Mouse (Mus musculus) left cerebral cortex, postnatal 25 days (tissue): ENCODE measurements around the gene Smim14. TPM values are rescaled to one million over a fixed set of nuclear protein-coding genes. Genes with fewer than 3 reads are reported as not detected.

Source experiments
- DNase-seq, 2 experiments: peaks; one replicate each; pipeline ENCODE4 v3.0.0; 2022; ENCODE audit warnings: low spot score in 2 of 2, mixed read lengths in 1 of 2
- intact Hi-C: fragments of 180-260 bp; cut with DNase I; formaldehyde crosslinking; loops from one replicate; pipeline ENCODE4 v1.15.1; 2025
- total RNA-seq, 2 experiments: library from RNA; stranded (reverse); gene quantifications; 2 replicates each; pipeline ENCODE4 v1.2.3; 2021

Gene Smim14
- total RNA-seq, 2 experiments from 2014 or later, result 152 to 164 TPM

- intact Hi-C loops, result no loop called here
- no peak for DNase-seq
Measured at GRCm38 (mm10) chr5:65531283-65531682, 5.7 kb downstream of the Smim14 start.

DNA sequence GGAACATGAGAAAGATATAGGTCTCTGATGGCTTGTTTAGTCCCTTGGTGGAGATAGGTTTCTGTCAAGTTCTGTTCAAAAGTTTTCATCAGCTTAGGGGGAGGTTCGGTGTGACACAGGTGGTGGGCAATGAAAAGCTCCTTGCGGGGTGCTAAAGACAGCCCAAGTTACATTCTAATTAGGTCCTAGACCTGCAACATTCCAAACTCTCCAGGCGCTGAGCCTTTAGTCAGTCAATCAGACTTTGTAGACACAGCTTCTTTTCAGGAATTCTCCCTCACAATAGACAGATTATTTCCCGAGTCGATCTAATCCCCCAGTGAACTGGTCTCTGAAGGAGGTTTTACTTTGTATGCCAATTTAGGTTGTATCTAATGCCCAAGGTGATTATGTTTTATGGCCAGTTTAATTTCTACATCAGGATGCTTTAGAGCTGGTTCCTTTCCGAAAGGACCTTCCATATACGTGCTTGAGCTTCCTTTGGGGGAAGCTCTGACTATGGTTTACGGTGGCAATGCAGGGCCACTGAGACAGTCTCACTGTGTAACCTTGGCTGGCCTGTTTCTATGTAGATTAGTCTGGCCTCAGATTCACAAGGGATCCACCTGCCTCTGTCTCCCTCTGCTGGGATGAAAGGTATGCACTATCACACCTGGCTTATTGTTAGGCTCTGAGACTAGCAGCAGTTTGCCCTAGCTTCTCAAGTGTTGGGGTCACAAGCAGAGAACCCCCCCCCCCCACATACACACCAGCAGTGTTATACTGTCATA, 11.1 kb downstream of the Smim14 start:
- intact Hi-C loops, result no loop called here

DNA sequence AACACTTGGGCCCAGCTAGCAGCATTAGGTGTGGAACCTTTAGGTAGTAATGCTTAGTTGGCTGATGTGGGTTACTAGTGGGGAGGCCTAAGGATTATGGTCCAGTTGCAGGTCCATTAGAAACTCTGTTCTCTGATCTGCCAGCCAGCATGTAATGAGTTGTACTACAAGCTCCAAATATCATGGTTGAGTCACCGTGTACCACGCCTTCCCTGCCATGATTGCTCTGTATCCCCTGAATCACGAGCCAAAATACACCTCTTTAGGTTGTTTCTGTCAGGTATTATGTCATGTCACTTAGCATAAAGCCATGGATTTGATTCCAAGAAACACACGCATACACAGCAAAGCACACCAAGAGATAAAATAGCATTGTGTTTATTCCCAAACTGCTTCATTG, 12.2 kb downstream of the Smim14 start:
- intact Hi-C loops, result no loop called here
- DNase-seq, result no peak

More for the DNA sequence above, 11.1 kb downstream of the Smim14 start:
- no peak for DNase-seq

GRCm38 (mm10) chr5:65521803-65522202, 15.2 kb downstream of the Smim14 start:
- intact Hi-C loops, result no loop called here
- no peak for DNase-seq

- intact Hi-C loops, result no loop called here
- no peak for DNase-seq
Measured at GRCm38 (mm10) chr5:65514635-65515278, 22.2 kb downstream of the Smim14 start.

DNA sequence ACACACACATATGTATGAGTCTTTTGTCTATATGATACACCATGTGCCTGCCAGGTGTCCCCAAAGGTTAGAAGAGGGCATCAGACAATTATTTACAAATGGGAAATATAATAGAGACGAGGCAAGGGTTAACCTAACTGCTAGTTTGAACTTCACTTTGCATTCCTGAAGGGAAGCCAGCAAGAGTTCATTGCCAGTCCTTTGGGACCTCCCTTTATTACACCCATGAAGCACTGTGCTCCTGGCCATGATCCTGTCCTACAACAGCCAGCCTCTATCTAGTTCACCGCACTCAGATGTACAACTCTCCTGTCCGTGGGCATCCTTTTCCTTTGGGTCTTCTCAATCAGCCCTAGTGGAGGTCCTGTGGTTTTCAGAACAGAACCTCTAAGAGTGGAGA, 23.5 kb downstream of the Smim14 start:
- intact Hi-C loops, result no loop called here
- no peak for DNase-seq

DNA sequence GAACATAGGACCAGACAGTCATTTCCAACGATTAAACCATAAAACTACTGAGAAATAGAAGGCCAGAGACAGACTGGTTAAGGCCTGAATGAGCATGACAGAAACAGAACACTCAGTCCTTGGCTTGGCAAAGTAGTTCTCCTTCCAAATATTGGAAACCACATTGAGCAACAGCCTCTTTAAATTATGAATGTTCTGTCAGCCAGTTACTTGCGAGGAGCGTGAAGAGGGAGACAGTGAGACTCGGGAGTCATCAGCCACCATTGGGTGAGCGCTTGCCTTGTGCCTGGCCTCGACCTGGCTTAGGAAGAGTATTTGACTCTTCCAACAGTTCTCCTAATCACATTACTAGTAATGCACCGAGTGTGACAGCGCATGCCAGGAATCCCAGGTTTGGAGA, 28.6 kb downstream of the Smim14 start:
- DNase-seq, result no peak
- intact Hi-C loops, result no loop called here

GRCm38 (mm10) chr5:65505786-65506185, 31.2 kb downstream of the Smim14 start:
- intact Hi-C loops, result no loop called here
- DNase-seq, result no peak

DNA sequence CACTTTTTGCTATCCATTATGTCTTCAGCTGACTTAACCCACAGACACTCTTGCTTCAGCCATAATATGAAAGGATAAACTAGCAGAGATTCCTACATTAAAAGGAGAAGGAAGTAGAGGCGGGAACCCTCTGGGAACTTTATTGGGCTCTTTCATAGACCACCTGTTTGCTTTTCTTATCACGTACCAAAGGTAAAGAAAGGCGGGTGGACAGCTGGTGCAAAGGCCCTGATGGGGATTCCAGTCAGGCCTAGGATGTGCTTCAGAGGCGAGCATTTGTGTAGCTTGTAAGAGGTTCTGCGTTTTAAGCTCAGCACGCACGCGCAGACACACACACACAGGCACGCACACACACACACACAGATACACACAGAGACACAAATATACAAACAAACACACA, 35.6 kb downstream of the Smim14 start:
- intact Hi-C loops, result no loop called here
- no peak for DNase-seq

- DNase-seq, result no peak
Measured at GRCm38 (mm10) chr5:65500231-65500630, 36.8 kb downstream of the Smim14 start.

DNA sequence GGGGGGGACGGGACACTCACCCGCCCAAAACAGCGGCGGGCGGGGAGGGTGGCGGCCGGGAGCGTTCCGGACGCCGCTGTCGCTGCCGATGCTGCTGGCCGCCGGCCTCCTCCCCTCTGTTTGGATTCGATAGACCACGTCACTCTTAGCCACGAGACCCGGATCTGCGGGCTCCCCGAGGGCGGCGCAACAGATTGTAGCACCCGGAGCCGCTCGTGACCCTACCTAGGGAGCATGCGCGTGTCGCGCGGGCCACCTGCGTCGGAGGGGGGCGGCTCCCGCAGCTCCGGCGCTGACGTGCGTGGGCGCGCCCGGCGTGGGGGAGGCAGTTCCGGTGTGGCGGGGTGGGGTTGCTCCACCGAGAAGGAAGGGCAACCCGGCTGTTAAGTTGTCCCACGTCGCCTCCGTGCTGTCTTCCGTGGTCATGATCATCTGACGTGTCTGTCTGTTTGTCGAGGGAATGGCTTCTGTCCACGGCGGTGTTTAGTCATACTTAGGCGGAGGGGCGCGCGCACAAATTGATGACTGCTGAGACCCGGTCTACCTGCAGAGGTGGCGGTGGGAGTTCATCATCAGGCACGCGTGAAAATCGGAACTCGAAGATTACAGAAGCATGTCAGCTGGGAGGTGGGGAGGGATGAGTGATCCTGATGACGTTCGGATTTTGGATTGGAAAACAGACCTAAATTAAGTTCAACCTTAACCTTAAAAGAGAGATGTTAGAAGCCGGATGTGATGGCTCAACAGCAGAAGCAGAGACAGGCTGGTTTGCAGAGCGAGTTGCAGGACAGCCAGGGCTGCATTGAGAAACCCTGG, 44.1 kb downstream of the Smim14 start, which contains the start of gene Gm43552:
Gene Gm43552 (minus strand): TSS at position 118 of the 816 bp plus-strand sequence.
- peak; percentile 97 to 98 for DNase-seq
- intact Hi-C loops, result loop anchor here (1.0 to 5.0 kb wide), 4 partner anchors 18 to 204 kb away; partner anchors contain the start of genes Pds5a, Smim14, Ube2k and Ugdh

More at GRCm38 (mm10) chr5:65500231-65500630, 36.8 kb downstream of the Smim14 start:
- intact Hi-C loops, result no loop called here

DNA sequence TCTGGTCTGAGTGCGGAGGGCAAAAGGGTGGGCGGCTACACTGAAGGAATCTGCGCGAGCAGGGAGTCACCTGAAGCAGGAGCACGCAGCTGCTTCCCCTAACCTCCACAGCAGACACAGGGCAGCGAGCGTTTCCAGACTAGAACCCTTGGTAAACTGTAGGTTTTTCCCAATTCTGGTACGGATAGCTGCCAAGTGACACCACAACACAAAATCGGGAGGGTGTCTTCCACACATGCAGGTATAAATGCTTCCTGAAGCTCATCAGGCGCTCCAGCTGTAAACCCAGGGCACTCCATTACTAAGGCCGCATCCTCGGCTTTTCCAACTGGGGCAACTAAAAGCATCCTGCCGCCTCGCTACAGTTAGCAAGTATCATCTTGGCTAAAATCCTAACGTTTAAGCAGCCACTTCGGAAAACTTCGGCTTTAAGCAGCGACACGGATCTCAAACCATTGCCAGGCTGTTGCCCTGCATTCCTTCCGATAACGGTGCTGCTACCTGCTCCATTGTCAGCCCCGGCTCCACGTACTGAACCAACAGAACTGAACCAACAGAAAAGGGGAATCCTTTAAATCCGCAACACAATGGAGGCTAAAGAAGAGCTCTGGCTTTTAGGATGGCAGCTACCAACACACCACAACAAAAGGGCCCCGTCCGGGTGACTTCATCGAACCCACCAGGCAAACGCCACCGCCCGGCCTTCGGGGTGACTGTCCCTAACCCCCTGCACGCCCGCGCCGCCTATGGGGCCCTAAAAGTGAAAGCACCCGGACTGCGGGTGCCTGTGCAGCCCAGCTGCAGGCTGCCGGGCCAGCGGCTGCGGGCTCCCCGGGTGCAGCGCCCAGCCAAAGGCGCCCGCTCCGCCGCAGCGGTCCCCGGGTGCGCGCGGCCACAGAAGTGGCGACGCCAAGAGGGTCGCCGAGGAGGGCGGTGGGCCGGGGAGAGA, 44.9 kb downstream of the Smim14 start:
- peak; percentile 49 to 65 for DNase-seq
- intact Hi-C loops, result loop anchor here (1.0 to 5.0 kb wide), 4 partner anchors 17 to 205 kb away; partner anchors contain the start of genes Pds5a, Smim14, Ube2k and Ugdh

DNA sequence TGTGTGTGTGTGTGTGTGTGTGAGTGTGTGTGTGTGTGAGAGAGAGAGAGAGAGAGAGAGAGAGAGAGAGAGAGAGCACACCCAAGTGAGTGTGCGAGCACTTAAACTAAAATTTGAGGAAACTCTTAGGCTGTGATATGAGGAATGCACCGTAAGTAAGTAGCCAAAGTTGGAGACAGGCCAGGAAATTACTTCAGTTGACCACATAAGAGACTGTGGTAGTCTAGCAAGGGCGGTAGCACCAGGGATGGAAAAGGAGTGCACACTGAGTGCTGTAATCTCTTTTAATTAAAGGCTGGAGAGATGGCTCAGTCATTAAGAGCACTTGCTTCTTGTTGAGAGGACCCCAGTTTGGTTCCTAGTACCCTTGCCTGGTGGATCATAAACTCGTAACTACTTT, 47.2 kb downstream of the Smim14 start:
- DNase-seq, result no peak
- intact Hi-C loops, result loop anchor here (5.0 kb wide), 2 partner anchors 53 to 207 kb away; partner anchors contain the start of genes Pds5a and Ugdh

- intact Hi-C loops, result no loop called here
- DNase-seq, result no peak
Measured at GRCm38 (mm10) chr5:65488725-65489124, 48.3 kb downstream of the Smim14 start.

DNA sequence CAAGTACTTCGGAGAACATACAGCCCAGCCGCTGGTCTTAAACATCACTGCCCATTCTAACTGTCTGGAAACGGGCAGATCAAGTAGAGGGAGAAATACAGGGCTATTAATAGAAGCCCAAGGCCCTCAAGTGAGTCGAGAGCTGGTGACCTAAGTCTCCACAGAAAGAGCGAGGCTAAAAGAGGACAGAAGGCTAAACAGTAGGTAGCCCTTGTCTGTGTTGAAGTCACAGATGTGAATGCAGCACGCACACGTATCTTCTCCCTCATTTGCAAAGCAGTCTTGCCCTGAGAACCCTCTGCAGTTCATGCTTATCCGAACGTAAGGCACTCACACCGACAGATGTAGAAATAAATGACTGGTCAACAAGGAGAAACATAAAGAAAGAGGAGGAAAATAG, 49.6 kb downstream of the Smim14 start:
- intact Hi-C loops, result no loop called here
- no peak for DNase-seq

GRCm38 (mm10) chr5:65486514-65486913, 50.5 kb downstream of the Smim14 start:
- no peak for DNase-seq
- intact Hi-C loops, result no loop called here

GRCm38 (mm10) chr5:65482996-65483395, 54.0 kb downstream of the Smim14 start:
- no peak for DNase-seq
- intact Hi-C loops, result no loop called here

- DNase-seq, result no peak
- intact Hi-C loops, result no loop called here
Measured at GRCm38 (mm10) chr5:65480511-65480910, 56.5 kb downstream of the Smim14 start.
